Mouse (Mus musculus) kidney, adult 2 months (tissue): ENCODE results near the gene Rmi2. TPM values are rescaled to one million over a fixed set of nuclear protein-coding genes. Genes with fewer than 3 reads are reported as not detected.

Experiments used
- DNase-seq: peaks from one replicate; pipeline ENCODE4 v3.0.0; 2021
- H3K27ac ChIP-seq: fragments of 200-500 bp; 2 replicates; pipeline ENCODE4 v1.5.1; 2012; ENCODE audit warnings: low read depth, low read length, control low read depth, inconsistent platforms; ENCODE audit not compliant: insufficient read depth
- H3K27me3 ChIP-seq: fragments of 200-500 bp; replicated peaks from 2 replicates; pipeline ENCODE4 v1.6.1; 2012; ENCODE audit warnings: mild to moderate bottlenecking, moderate library complexity, low read length, inconsistent platforms; ENCODE audit not compliant: control insufficient read depth, insufficient read depth
- H3K36me3 ChIP-seq: fragments of 200-500 bp; 2 replicates; pipeline ENCODE4 v1.6.1; 2012; ENCODE audit warnings: mild to moderate bottlenecking, moderate library complexity, low read length, inconsistent platforms; ENCODE audit not compliant: control insufficient read depth, insufficient read depth
- H3K4me1 ChIP-seq: fragments of 200-500 bp; 2 replicates; pipeline ENCODE4 v1.6.1; 2011; ENCODE audit warnings: low read length; ENCODE audit not compliant: control insufficient read depth, insufficient read depth
- H3K4me3 ChIP-seq: fragments of 200-500 bp; 2 replicates; pipeline ENCODE4 v1.5.1; 2011; ENCODE audit warnings: mild to moderate bottlenecking, low read depth, low read length, control low read depth; ENCODE audit not compliant: insufficient read depth
- CTCF ChIP-seq: fragments of 200-500 bp; conservative IDR thresholded peaks from 2 replicates; pipeline ENCODE4 v1.5.1; 2011; ENCODE audit warnings: low read depth, mild to moderate bottlenecking, control low read depth, low read length, moderate library complexity, mixed read lengths; ENCODE audit not compliant: insufficient read depth, insufficient read length
- POLR2A ChIP-seq: fragments of 200-500 bp; IDR thresholded peaks from one replicate; pipeline ENCODE4 v1.6.1; 2011; ENCODE audit warnings: low read depth, low read length, control low read depth
- WGBS: fragments of 180-500 bp; shearing (Covaris S2); methylation state at CpG from one replicate; pipeline ENCODE4 v1.1.7; 2018; 5-methylcytosine and 5-hydroxymethylcytosine counted together
- polyA plus RNA-seq: library from polyadenylated mRNA; depleted of rRNA; stranded (reverse); fragments of >200 nt; gene quantifications from 2 replicates; pipeline ENCODE4 v1.2.3, GENCODE M21; 2012

Rmi2 gene
- polyA plus RNA-seq, 1 experiment: 0.27 TPM

DNA sequence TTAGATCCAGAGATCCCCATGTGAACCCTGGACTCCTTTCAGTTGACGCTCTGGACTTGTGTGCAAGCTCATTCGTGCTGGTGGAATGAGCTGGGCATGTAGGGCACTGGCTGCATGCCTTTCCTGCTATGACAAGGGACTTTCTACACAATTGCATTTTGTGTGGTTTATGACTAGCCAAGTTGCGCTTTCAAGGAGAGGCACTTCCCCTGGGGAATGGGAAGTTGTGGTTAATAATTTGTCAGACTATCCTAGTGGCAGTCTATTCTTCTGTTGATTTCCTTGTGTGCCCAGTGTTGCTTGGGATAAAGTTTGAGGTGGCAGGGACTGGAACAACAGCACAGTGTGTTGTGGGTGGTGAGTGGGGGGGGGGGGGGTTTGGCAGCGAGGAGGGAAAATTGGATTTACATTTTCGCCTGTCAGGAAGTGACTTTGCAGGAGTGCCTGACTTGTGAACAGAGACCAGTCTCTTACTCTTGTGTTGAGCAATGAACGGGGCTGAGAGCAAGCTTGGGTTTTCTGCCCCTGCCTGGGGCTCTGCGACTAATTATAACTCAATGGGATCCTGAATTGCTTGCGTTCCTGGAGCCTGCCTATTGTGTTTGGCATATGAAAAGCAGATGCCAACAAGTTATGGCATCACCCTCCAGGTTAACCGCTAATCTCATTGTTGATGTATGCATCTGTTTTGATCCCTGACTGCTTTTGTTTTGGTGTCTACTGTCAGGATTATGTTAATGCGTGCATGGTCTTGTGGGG is 3.8 kb downstream of the Rmi2 start:
- Histone ChIP-seq H3K27ac (no peak overlapping the region), H3K4me3 (no peak overlapping the region), H3K4me1 (peaks cover 8% of the 10 kb centered on the region), H3K36me3 (no peaks in the 10 kb centered on the region), H3K27me3 (no peaks in the 10 kb centered on the region)
- no peak for TF ChIP-seq POLR2A
- WGBS: 25% methylated on average over 10 of the region's 10 CpGs
- DNase-seq: peak; percentile 66

DNA sequence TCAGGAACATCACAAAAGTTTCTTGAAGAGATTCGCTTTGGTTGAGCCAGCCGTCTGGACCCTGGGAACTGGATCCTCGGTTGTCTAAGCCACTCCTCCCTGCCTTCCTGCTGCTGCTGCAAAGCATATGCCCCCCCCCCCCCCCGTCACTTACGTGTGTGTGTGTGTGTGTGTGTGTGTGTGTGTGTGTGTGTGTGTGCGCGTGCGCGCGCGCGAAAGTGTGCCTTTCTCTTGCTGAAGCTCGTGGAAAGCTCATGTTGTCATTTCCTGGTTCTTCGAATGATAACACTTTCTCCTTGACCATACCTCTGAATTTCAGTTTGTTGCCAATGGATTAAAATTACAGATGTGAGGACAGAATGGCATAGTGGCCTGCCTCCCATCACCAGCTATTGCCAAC is 5.2 kb downstream of the Rmi2 start:
- H3K27me3 ChIP-seq: no peaks in the 10 kb centered on the region
- no peak for DNase-seq
- WGBS: 90% methylated on average over 13 of the region's 14 CpGs
- TF ChIP-seq CTCF (no peak), POLR2A (no peak)
- no peaks in the 10 kb centered on the region for H3K36me3 ChIP-seq
- no peak overlapping the region for H3K4me3 ChIP-seq
- H3K4me1 ChIP-seq: peaks cover 9% of the 10 kb centered on the region
- H3K27ac ChIP-seq: no peak overlapping the region

DNA sequence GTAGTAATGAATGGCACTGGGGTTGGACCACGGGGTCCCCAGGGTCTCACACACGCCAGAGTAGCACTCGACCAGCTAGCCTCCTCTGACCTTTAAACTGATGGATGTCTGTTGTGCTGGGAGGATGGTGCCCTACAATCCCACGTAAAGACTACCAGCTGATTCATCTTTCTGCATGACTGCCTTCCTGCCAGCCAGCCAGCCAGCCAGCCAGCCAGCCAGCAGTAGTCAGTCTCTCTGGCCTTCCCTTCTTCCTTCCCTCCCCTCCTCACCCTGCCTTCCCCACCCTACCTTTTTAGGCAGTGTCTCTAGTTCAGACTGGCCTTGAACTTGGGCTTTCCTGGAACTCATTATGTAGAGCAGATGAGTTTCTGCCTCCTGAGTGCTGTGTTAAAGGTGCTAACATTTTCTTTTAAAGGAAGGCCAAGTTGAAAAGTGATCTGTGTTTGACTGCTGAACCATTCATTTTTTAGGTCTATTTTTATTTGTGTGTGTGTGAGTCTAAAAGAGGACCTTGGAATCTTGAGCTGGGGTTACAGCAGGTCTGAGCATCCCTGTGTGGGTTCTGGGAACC is 7.5 kb downstream of the Rmi2 start:
- peak; percentile 75 for DNase-seq
- TF ChIP-seq CTCF (no peak), POLR2A (no peak)

DNA sequence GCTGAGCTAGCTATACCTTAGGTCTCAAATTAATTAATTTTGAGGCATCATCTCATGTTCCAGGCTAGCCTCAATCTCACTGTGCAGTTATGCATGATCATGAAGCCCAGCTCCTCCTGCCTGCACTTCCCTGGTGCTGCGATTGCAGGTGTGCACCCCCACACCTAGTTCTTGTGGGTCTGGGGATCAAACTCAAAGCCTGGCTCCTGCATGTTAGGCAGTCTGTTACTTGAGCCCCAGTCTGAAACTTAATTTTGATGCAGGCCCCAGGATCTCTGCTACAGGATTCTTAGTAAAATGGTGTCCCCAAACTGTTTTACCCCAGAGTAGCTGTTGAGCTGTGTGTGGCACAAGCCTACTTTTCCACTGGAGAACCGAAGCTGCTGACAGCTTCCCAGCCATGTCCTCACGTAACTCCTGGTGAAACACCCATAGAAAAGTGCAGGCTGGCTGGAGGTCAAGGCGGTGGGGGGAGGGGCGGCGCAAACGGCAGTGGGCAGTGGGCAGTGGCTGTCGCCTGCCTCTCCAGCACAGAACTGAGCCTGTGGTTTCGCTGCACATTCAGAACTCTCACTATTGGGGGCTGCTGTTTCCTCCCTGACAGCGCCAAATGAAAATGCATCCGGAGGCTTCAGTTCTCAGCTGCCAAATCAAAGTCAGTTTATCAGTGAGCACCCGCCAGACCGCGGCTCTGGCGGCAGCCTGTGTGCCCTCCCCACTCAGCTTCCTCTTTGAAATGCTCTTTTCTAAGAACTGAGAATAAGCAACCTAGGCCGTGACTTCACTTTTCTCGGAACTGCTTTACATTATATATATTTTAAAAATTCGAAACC is 8.8 kb downstream of the Rmi2 start:
- Histone ChIP-seq H3K4me1 (peaks cover 5% of the 10 kb centered on the region; the same call in 1 of the 2 replicates), H3K27me3 (no peaks in the 10 kb centered on the region), H3K4me3 (peak overlapping the region; percentile 27), H3K27ac (no peak overlapping the region), H3K36me3 (no peaks in the 10 kb centered on the region)
- no peak for TF ChIP-seq POLR2A
- no peak for TF ChIP-seq CTCF
- peak; percentile 55 for DNase-seq
- 14% methylated on average over 18 of the region's 18 CpGs for WGBS

More for the DNA sequence above, 7.5 kb downstream of the Rmi2 start:
- 38% methylated on average over 4 of the region's 4 CpGs for WGBS
- peaks cover 9% of the 10 kb centered on the region for H3K4me1 ChIP-seq
- H3K4me3 ChIP-seq: no peak overlapping the region
- no peak overlapping the region for H3K27ac ChIP-seq
- no peaks in the 10 kb centered on the region for H3K27me3 ChIP-seq
- no peaks in the 10 kb centered on the region for H3K36me3 ChIP-seq

DNA sequence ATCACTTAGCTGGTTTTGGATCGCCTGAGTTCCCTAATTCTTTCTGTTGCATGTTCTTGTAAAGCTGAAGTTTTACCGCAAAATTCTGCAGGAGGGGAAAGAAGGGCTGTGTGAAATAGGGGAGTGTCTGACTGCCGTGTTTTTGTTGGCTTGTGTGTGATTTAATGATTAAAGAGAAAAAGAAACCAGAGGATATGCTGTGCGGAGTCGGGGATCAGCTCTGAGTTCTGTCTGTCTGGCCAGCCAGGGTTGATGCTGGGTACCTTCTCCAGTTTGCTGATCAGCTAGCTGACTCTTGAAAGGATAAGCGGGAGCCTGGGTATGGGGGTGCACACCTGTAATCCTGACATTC is 9.4 kb downstream of the Rmi2 start:
- no peak overlapping the region for H3K4me3 ChIP-seq
- TF ChIP-seq POLR2A (no peak), CTCF (no peak)
- H3K27ac ChIP-seq: no peak overlapping the region
- DNase-seq: peak; percentile 43
- 31% methylated on average over 6 of the region's 6 CpGs for WGBS
- no peaks in the 10 kb centered on the region for H3K27me3 ChIP-seq
- H3K4me1 ChIP-seq: peaks cover 5% of the 10 kb centered on the region; the same call in 1 of the 2 replicates
- H3K36me3 ChIP-seq: no peaks in the 10 kb centered on the region

DNA sequence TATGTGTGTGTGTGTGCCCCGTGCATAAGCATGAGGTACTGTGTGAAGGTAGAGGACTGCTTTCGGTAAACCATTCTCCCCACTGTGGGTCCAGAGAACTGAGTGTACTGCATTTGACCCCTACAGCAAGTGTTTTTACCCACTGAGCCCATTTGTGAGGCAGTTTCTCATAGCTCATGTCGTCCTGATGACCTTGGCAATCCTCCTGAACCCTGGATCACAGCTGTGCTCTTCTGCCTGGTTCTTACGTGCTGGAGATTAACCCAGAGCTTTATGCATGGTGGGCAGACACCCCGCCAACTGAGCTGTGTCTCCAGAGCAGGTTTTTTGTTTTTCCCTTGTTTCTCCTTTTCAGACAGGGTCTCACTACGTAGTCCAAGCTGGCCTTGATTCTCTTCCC is 11.1 kb downstream of the Rmi2 start:
- Histone ChIP-seq H3K27ac (no peak overlapping the region), H3K27me3 (no peaks in the 10 kb centered on the region), H3K36me3 (no peaks in the 10 kb centered on the region), H3K4me1 (peaks cover 8% of the 10 kb centered on the region; the same call in 1 of the 2 replicates), H3K4me3 (no peak overlapping the region)
- DNase-seq: no peak
- 81% methylated on average over 6 of the region's 6 CpGs for WGBS
- no peak for TF ChIP-seq CTCF
- no peak for TF ChIP-seq POLR2A

DNA sequence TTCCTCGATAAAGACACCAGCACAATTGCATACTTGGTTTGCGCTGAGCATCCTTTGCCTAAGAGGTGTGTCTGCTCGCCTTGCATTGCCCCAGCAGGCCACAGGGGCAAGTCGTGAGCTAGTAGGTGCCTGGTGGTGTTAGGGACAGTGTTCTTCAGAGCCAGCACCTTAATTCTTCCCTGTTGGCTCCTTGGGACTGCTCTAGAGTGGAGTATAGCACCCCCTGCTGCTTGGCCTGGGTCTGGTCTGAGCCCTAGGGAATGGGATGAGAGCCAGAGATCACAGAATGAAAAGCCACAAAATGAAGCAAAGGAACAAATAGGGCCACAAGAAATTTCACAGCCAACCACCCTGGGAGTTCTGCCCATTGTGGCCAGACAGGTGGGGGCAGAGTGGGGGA is 11.6 kb downstream of the Rmi2 start:
- peak; percentile 80 for DNase-seq
- H3K27me3 ChIP-seq: no peaks in the 10 kb centered on the region
- 61% methylated on average over 4 of the region's 4 CpGs for WGBS

More for the DNA sequence above, 11.6 kb downstream of the Rmi2 start:
- TF ChIP-seq POLR2A: no peak
- TF ChIP-seq CTCF: peak; percentile 86
- peaks cover 8% of the 10 kb centered on the region; the same call in 1 of the 2 replicates for H3K4me1 ChIP-seq
- H3K36me3 ChIP-seq: no peaks in the 10 kb centered on the region
- H3K27ac ChIP-seq: no peak overlapping the region
- H3K4me3 ChIP-seq: no peak overlapping the region
